8 mouse cellular contexts compared by ENCODE assay signal in the genomic region with DNA sequence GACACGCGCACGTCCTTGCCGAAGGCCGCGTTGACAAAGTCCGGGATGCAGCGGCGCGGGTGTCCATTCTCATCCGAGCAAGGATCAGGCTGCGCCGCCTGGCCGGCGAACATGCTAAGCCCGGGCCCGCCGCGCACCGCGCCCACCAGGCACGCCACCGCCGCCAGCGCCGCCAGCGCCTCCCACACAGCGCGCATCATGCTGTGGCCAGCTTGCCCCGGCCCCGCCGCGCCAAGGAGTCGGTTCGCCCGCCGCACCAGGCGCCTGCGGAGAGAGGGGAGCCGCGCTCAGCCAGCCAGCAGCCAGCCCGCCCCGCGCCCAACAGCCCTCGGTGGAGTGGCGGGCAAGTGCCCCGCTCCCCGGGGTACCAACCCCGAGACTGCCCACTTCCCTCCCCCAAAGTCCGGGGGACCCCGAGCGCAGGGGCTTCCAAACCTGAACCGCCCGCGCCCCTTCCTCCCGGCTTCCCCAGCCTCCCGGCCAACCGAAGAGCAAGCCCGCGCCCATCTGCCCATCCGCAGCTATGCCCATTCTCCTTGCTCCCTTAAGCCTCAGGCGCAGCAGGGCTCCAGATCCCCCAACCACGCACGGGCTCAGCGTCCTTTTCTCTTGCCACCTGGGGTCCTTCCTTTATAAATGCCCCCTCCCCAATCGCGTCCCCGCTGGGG. TPM values are rescaled to one million over a fixed set of nuclear protein-coding genes. Genes with fewer than 3 reads are reported as not detected.
DNase-seq lines count a peak whose midpoint lies in the region; ATAC-seq and TF ChIP-seq lines count a peak whose summit lies in the region.

No protein-coding gene starts in this region.

- WGBS in lung, adult 2 months = under 1% methylated on average over 68 of the region's 68 CpGs
- under 1% methylated on average over 56 of the region's 68 CpGs for WGBS in heart, embryonic 11.5 days (ENCODE audit: insufficient replicate concordance)
- under 1% methylated on average over 67 of the region's 68 CpGs for WGBS in midbrain, embryonic 13.5 days

- H3K4me2 ChIP-seq in heart, embryonic 11.5 days = peak overlapping the region; percentile 66
- peak overlapping the region; percentile 94 for H3K4me2 ChIP-seq in midbrain, embryonic 13.5 days (replicated peaks)

- TF ChIP-seq CTCF in lung, adult 2 months (IDR thresholded peaks at IDR 0.05; ENCODE audit: insufficient read depth, low read length) = no peak
- TF ChIP-seq CTCF in brain, embryonic 14.5 days (IDR thresholded peaks at IDR 0.05; ENCODE audit: borderline replicate concordance, extremely low read depth, insufficient read depth, insufficient read length) = no peak

- no peak for ATAC-seq in heart, embryonic 11.5 days (replicated peaks; ENCODE audit: insufficient number of reproducible peaks, low FRiP score, low TSS enrichment)
- peak; percentile 55 for ATAC-seq in midbrain, embryonic 13.5 days

- peaks cover 74% of the 10 kb centered on the region for H3K27me3 ChIP-seq in heart, embryonic 11.5 days (ENCODE audit: control insufficient read depth, insufficient read depth, low read length)
- peaks cover 94% of the 10 kb centered on the region for H3K27me3 ChIP-seq in midbrain, embryonic 13.5 days

- peak overlapping the region; percentile 83 for H3K27ac ChIP-seq in heart, embryonic 11.5 days (ENCODE audit: low read depth, low read length)
- peak overlapping the region; percentile 80 for H3K27ac ChIP-seq in midbrain, embryonic 13.5 days

- no peak for TF ChIP-seq POLR2A in lung, adult 2 months (IDR thresholded peaks at IDR 0.05; ENCODE audit: borderline replicate concordance, extremely low read depth, low read depth, low read length)
- TF ChIP-seq POLR2A in brain, embryonic 14.5 days (IDR thresholded peaks at IDR 0.05; ENCODE audit: borderline replicate concordance, extremely low read depth, insufficient read depth, insufficient read length, poor library complexity, severe bottlenecking) = no peak

- peak overlapping the region; percentile 58 for H3K4me3 ChIP-seq in lung, adult 2 months (replicated peaks; ENCODE audit: extremely low read depth, low read depth, low read length)
- H3K4me3 ChIP-seq in heart, embryonic 11.5 days (ENCODE audit: low read depth, low read length) = peak overlapping the region; percentile 66
- peak overlapping the region; percentile 52 for H3K4me3 ChIP-seq in midbrain, embryonic 13.5 days (replicated peaks)

- DNase-seq in lung, adult 2 months = peak; percentile 44
- DNase-seq in lung, postnatal 25 days (ENCODE audit: low spot score) = no peak
- peak; percentile 57 for DNase-seq in brain, embryonic 14.5 days (ENCODE audit: low read depth)
- peak; percentile 66 for DNase-seq in kidney, postnatal 10 days
- peak; percentile 43 for DNase-seq in thymus, postnatal 14 days
- no peak for DNase-seq in cerebellum, adult 9-10 months

- H3K9ac ChIP-seq in heart, embryonic 11.5 days (ENCODE audit: low read depth, low read length) = peak overlapping the region; percentile 78
- H3K9ac ChIP-seq in midbrain, embryonic 13.5 days (replicated peaks) = peak overlapping the region; percentile 80

- H3K36me3 ChIP-seq in heart, embryonic 11.5 days (ENCODE audit: control insufficient read depth, insufficient read depth, low read length) = no peaks in the 10 kb centered on the region
- H3K36me3 ChIP-seq in midbrain, embryonic 13.5 days = no peaks in the 10 kb centered on the region

- peaks cover 10% of the 10 kb centered on the region; the same call in 1 of the 2 replicates for H3K4me1 ChIP-seq in lung, adult 2 months (ENCODE audit: control insufficient read depth, insufficient read depth, low read length)
- H3K4me1 ChIP-seq in heart, embryonic 11.5 days (ENCODE audit: control insufficient read depth, insufficient read depth, low read length) = peaks cover 8% of the 10 kb centered on the region; the same call in 1 of the 2 replicates
- H3K4me1 ChIP-seq in midbrain, embryonic 13.5 days (replicated peaks) = peaks cover 58% of the 10 kb centered on the region

- no peaks in the 10 kb centered on the region for H3K9me3 ChIP-seq in heart, embryonic 11.5 days (replicated peaks; ENCODE audit: control insufficient read depth, low read length)
- H3K9me3 ChIP-seq in midbrain, embryonic 13.5 days = no peaks in the 10 kb centered on the region

RNA-seq across cellular contexts. Expression of a gene that starts 14.6 kb away (rescaled TPM):
- polyA plus RNA-seq in lung, adult 2 months (2012; rRNA removed) = 58.8 and 65.7 TPM in 2 replicates
- polyA plus RNA-seq in brain, embryonic 14.5 days (2012; rRNA removed) = 31.4 and 62.8 TPM in 2 replicates
- polyA plus RNA-seq in heart, embryonic 11.5 days (2014; fragmentation: Nextera tagmentation; extraction: Ambion mirVana) = 6.1 and 6.8 TPM in 2 replicates
- 17.3 and 31.0 TPM in 2 replicates for polyA plus RNA-seq in midbrain, embryonic 13.5 days (2015; fragmentation: Nextera tagmentation; extraction: Ambion mirVana)

RNA-seq across cellular contexts. Expression of a gene that starts 45.9 kb away (rescaled TPM):
- 10.8 and 11.7 TPM in 2 replicates for polyA plus RNA-seq in lung, adult 2 months (2012; rRNA removed)
- 0.32 and 0.74 TPM in 2 replicates for polyA plus RNA-seq in brain, embryonic 14.5 days (2012; rRNA removed)
- polyA plus RNA-seq in heart, embryonic 11.5 days (2014; fragmentation: Nextera tagmentation; extraction: Ambion mirVana) = 0.19 and 0.25 TPM in 2 replicates
- 0.24 and 0.50 TPM in 2 replicates for polyA plus RNA-seq in midbrain, embryonic 13.5 days (2015; fragmentation: Nextera tagmentation; extraction: Ambion mirVana)

Comparison
In these comparisons a context has a peak if more than half of its experiments do, and no peak if none do; other contexts are left out.
1. DNase-seq: peak in lung, adult 2 months (single experiment), brain, embryonic 14.5 days (single experiment), kidney, postnatal 10 days (single experiment) and thymus, postnatal 14 days (single experiment); none in lung, postnatal 25 days (single experiment) and cerebellum, adult 9-10 months (single experiment).
2. Peak in every context shown above with its lines, with median percentiles within 50 percentile points of each other: H3K4me3 ChIP-seq.